Mouse (Mus musculus) kidney, postnatal 36 days (tissue): Measurements from ENCODE around the gene Igfals.

Experiments used
- DNase-seq, 2 experiments: peaks; one replicate each; pipeline ENCODE4 v3.0.0; 2021 to 2022; ENCODE audit warnings: mixed read lengths in 2 of 2

Gene Igfals

DNA sequence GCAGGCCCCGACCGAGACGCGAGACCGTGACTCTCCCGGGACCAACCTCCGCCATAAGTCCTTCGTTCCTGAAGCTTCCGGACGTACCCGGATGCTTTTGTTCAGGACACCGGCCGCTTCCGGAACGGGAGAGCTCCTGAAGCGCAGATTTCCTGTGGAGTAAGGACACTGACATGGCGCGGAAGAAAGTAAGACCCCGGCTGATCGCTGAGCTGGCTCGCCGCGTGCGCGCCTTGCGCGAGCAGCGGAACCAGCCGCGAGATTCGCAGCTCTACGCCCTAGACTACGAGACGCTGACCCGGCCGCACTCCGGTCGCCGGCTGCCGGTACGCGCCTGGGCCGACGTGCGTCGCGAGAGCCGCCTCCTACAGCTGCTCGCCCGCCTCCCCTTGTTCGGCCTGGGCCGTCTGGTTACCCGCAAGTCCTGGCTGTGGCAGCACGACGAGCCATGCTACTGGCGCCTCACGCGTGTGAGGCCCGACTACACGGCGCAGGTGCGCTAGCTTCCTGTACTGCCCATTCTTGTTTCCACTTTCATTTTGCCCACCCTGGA is 29.3 kb downstream of the Igfals start, which contains the start of the genes Eme2 and Mrps34:
TSS of gene Eme2 (minus strand) at position 93 of the 553 bp plus-strand sequence.
TSS of gene Mrps34 (plus strand) at position 122 of the 553 bp plus-strand sequence.
- DNase-seq, result peak; percentile 88 to 90

DNA sequence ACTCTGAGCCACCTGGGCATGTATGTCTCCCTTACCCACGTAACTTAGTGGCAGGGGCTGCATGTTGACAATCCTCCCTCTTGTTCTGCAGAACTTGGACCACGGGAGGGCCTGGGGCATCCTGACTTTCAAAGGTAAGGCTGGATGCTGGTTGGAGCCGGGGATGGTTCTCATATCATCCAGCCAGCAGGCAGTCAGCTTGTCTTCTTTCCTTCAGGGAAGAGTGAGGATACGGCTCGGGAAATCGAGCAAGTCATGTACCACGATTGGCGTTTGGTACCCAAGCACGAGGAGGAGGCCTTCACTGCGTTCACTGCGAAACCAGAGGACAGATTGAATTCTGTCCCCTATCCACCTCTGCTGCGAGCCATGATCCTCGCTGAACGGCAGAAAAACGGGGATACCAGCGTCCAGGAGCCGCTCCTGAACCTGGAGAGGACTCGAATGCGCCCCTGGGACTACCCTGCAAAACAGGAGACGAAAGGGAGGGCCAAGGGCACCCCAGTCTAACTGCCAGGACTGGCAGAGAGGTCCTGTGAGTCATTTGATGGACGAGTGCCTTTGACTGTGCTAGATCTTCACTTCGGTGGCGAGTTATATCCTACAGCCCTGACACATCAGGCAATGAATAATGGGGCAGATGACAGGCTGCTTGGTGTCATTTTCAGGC is 29.9 kb downstream of the Igfals start:
- no peak for DNase-seq

DNA sequence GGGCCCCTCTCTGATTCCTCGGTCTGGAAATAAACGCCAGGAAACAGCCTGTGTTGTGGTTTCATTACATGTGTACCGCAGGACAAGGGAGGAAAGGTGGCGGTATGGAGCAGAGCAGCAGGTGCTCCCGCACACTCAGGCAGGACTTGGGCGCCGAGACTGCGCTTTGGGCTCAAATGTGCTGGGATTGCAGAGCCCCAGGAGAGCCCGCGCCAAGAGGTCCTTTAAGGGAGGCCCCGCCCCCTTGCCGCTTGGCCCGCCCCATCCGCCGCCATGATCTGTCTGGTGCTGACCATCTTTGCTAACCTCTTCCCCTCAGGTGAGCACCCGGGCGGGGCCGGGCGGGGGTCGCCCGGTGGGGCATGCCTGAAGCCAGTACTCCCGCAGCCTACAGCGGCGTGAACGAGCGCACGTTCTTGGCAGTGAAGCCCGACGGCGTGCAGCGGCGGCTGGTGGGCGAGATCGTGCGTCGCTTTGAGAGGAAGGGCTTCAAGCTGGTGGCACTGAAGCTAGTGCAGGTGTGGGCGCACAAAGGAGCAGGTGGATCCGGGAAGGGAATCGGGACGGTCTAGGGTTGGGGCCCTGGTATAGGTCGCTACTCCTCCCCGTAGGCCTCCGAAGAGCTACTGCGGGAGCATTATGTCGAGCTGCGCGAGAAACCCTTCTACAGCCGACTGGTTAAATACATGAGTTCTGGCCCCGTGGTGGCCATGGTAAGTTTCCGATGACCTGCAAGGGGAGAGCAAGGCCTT is 30.6 kb downstream of the Igfals start, which contains the start of gene Nme3:
TSS of gene Nme3 (plus strand) at position 260 of the 752 bp plus-strand sequence.
- DNase-seq, result peak; percentile 85 to 93

DNA sequence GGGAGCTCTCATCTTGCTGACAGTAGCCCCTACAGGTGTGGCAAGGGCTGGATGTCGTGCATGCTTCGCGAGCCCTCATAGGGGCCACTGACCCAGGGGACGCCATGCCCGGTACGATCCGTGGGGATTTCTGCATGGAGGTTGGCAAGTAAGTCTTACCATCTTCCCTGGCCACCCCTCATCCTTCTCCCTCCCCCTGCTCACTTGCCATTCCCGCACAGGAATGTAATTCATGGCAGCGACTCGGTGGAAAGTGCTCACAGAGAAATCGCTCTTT is 31.1 kb downstream of the Igfals start:
- no peak for DNase-seq

DNA sequence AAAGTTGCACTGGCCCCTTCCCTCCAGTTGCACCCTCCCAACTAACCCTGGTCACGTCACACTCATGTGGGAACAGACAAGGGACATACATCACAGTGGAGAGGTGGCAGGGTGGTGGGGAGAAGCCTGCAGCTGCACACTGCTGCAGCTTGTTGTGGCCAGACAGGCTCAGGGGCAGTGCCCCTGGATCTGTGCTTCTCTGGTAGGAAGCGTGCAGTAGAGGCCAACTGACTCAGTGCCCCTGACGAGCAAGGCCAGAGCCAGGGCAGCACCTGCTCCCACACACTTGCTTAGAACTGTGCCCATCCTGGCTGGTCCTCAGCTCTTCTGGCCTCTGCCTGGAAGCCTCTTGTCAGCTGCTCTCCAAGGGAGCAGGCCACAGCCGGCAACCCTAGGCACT is 31.8 kb downstream of the Igfals start:
- DNase-seq, result no peak

DNA sequence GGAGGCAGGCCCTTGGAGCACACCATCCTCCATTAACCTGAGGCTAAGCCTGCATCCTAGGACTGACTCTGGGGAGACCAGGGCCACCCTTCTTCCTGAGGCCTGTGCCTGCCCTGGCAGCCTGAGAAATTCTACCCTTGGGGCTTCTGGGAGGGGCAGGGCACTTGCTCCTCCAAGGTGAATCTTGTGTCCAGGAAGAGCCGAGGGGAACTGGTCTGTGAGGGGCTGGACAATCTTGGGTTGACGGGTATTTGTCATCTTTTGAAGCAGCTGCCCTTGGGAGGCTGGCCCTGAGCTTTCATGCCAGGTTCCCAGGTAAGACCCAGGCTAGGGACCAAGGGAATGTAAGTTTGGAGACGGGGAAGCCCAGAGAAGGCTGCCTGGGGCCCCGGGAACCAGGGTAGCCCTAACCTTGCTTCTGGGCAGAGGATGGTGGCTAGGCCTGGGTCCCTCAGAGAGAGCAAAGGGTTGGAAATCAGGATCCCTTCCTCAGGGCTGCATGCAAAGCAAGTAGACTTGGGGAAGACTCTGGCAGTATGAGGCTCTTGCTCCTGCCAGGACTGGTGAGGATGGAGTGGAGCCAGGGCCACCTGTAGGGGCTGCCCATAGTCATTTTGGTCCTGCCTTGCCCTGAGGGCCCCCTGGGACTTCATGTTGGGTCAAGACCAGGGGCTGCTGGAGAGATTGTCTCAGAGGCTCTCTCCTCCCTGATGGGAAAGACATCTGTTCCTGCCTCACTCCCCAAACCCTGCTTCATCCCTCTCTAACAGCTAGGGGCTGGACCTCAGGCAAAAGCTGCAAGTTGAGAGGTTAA is 32.5 kb downstream of the Igfals start:
- DNase-seq, result no peak

DNA sequence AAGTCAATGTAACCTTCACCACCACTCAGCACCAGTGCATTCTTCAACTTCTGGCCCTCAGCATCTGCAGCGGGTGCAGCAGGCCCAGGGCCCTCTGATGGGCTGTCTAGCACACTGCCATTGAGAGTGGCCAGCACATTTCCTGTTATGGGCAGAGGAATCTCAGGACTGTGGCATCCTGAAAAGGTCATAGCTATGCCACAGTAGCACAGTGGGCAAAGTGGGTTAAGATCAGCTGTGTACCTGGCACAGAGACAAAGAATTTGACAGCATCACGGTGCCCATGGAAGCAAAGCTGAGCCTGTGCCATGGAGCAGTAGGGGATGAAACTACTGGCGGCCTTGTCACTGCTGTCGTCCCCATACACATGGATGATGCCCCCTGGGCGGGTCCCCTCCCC is 33.4 kb downstream of the Igfals start:
- no peak for DNase-seq

DNA sequence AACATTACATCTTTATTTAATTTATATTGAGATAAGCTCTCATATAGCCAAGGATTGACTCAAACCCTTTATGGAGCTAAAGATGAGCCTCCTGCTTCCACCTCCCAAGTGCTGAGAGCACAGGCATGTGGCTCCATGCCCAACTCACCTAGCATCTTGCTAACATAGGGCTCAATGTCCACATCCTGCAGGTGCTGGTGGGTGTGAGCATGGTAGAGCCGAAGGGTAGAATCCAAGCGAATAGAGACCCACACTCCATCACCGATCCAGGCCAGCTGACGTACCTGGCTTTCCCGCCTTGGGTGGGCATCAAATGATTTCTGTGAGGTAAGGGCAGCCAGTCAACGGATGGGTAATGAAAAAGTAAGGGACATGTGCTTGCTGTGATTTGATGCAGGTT is 34.2 kb downstream of the Igfals start:
- no peak for DNase-seq

DNA sequence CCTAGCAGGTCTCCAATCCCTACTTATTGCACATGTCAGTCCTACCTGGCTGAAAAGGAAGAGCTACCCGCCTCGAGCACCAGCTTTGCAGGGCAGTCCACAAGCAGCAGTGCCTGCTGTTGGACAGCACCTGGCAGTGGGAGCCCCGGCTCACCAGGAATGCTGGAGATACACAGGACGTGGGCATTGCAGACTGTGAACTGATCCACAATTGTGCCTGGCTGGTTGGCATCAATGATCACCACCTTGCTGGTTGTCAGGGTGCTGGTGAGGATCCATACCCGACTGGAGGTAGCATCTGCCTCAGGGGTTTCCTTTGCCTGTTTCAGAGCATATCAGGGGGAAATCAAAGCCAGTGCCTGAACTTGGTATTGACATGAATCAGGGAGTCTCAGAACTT is 36.3 kb downstream of the Igfals start:
- no peak for DNase-seq

DNA sequence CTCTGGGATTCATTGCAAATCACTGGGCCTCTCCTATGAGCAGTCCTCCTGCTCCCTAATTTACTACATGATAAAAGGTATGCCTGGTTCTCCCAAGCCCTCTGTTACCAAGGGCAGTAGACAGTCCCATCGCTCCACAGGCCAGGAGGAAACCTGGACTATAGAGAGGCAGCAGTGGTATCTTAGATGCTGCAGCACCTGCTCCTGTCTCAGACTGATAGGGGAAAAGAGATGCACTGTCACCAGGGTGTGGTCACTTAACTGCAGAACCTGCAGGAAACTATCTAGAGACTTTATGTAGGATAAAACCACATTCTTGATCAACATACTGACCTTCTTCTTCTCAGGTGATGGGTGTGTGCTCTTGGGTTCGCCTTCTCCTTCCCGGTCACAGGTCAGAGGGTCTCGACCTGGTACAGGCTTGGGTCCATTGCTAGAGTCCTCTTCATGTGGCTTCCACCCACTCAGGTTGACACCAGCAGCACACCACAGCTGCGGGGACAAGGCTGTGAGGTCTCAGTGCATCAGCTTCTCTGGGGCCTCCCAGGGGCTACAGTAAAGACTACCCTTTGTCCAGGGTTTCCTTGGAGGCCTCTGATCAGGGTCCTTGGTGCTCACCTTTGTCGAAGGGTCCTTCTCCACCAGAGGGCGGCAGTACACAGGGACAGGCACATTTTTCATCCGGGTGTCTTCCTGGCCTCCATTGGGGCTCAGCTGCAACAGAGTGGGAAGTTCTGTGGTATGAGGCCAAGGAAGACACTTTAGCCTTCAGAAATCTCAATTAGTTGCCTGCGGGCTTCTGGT is 37.1 kb downstream of the Igfals start:
- peak; percentile 46 to 82 for DNase-seq

DNA sequence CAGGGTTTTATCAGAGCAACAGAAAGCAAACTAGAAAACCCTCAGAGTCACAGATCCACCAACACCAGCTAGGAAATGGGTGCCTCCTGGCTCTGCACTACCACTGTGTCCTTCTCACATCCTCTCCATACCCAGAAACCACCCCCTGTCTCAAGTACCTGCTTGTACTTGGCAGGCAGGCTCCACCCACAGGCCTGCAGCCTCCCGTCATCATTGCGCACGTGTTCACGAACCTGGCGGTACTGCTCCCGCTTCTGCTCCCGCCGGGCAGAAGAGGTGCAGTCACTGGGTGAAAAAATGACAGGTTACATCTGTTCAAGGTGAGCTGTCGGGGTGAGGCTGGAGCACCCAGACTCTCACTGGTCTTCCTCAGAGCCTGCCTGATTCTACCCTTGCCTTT is 38.0 kb downstream of the Igfals start:
- DNase-seq, result no peak

DNA sequence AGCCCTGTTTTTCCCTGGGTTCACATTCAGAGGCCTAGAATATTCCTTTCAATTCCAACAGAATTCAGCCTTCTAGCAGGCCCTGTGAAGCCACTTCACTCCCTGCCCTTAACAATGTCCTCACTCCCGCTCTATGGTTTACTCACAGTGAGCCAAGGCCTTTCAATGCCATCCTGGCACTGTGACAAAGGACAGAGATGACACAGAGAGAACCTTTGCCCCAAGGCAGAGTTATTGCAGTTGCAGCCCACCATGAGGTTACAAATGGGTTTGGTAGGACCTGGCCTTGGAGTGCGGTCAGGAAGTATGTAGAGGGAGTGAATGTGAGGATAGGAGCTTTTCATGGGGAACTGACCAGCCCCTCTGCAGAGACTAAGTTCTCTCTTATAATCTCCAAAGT is 41.8 kb downstream of the Igfals start:
- no peak for DNase-seq

DNA sequence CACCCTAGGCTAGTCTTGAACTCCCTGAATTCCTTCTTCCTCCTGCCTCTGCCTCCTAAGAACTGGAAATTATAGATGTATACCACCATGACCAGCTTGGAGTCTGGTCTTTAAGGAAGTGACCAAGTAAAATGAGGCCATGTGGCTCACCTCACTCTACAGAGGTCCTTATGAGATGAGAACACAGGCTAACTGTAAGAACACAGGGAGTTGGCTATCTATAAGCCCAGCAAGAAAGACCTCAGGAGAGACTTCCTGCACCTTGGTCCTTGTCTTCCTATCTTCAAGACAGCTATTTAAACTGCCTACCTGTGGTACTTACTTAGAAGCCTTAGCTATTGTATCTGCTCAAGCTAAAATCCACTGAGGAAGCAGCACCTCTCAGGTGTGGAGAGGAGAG is 48.2 kb downstream of the Igfals start:
- DNase-seq, result no peak

DNA sequence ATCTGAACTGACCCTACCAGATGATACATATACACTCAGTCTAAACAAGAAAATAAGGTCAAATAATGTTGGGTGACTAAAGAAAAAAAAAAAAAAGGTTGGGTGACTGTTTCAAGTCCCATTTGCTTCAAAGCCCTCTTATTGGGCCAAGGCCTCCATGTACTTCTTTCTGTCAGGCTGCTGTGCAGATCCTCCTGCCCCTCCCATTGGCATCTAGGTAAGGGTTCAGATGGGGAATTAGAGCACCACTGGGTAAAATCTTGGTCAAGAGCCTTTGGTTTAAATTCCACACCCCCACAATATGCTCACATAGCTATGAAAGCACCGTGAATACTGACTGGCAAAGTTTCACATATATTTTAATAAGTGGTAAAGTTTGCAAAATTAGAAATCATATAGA is 57.4 kb downstream of the Igfals start:
- DNase-seq, result no peak

DNA sequence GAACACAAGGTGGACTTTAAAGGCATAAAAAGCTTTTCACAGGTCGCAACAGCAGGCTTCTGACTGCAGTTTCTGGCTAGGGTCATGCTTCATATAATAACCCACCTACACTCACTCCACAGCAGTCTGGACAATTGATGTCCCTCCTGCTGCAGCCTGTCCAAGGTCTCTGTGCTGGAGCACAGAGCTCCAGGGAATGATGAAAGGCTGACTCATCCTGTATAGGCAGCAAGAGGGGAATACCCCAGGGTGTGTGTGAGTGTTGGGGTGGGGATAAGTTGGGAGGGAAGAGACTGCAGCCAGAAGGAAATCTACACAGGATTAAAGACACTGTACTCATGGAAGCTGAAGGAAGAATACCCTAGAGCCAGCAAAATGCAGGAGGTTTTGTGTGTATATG is 63.7 kb downstream of the Igfals start:
- no peak for DNase-seq
